Mouse (Mus musculus) midbrain, embryonic 13.5 days (tissue): Measurements from ENCODE around the gene 4933416C03Rik. TPM values are rescaled to one million over a fixed set of nuclear protein-coding genes. Genes with fewer than 3 reads are reported as not detected.

Experiments used
- polyA plus RNA-seq: library from polyadenylated mRNA; unstranded; fragments of >200 nt; fragmentation: Nextera tagmentation; extraction: Ambion mirVana; gene quantifications from 2 replicates; pipeline ENCODE4 v1.2.1, GENCODE M21; 2015

Gene 4933416C03Rik
- polyA plus RNA-seq, 1 experiment from 2014 or later = not detected

Other genes starting within 250 kb of the 4933416C03Rik start
- 7.6 and 9.0 TPM in 2 replicates for gene Ptprr, start 95.7 kb downstream of the 4933416C03Rik start, polyA plus RNA-seq
- gene Ptprb, start 161.6 kb upstream of the 4933416C03Rik start, polyA plus RNA-seq = 2.7 and 2.8 TPM in 2 replicates